Mouse (Mus musculus): ENCODE measurements around the gene Gm49322.

GRCm38 (mm10) chr10:80623457-80624191 lies 17.8 kb downstream of the Gm49322 start:
- TF ChIP-seq CTCF (IDR thresholded peaks at IDR 0.05; ENCODE audit: low read depth, low read length) (no peak), POLR2A (IDR thresholded peaks at IDR 0.05; ENCODE audit: borderline replicate concordance, low read depth, low read length) (0 out of 2 replicates have a peak, but pooled peaks have one; percentile 29)
